8 mouse cellular contexts compared by ENCODE assay signal in genomic region chr2:47491874-47492539, GRCm38 (mm10).
DNase-seq lines count a peak whose midpoint lies in the region; ATAC-seq and TF ChIP-seq lines count a peak whose summit lies in the region.

No protein-coding gene starts in this region.

- no peaks in the 10 kb centered on the region for H3K4me1 ChIP-seq in midbrain, embryonic 11.5 days (ENCODE audit: control insufficient read depth, insufficient read depth, low read length)
- no peaks in the 10 kb centered on the region for H3K4me1 ChIP-seq in midbrain, embryonic 10.5 days

- intact Hi-C loops in gastrocnemius, adult 2 months (cut with DNase I) = loop anchor here (5.0 kb wide), 1 partner anchor 1395 kb away; no protein-coding TSS in a partner anchor

- H3K9ac ChIP-seq in midbrain, embryonic 11.5 days (ENCODE audit: low read length) = no peak overlapping the region

- H3K27me3 ChIP-seq in midbrain, embryonic 11.5 days (ENCODE audit: control insufficient read depth, insufficient read depth, low read length) = no peaks in the 10 kb centered on the region
- no peaks in the 10 kb centered on the region for H3K27me3 ChIP-seq in midbrain, embryonic 10.5 days (ENCODE audit: low read depth, poor library complexity, severe bottlenecking)

- ATAC-seq in midbrain, embryonic 11.5 days (ENCODE audit: low FRiP score) = 0 out of 2 replicates have a peak, but pooled peaks have one; percentile 74

- DNase-seq in gastrocnemius, adult 2 months = peak; percentile 13
- no peak for DNase-seq in gastrocnemius, adult 8-10 months (ENCODE audit: low spot score in 2 of 2)
- peak; percentile 89 for DNase-seq in midbrain, embryonic 11.5 days (ENCODE audit: low spot score, missing footprints)
- DNase-seq in midbrain, embryonic 10.5 days (ENCODE audit: low spot score) = no peak
- peak; percentile 12 to 22 for DNase-seq in cerebellum, postnatal 36 days
- DNase-seq in induced T-regulatory cell, adult 2 months (ENCODE audit: low read depth) = peak; percentile 29
- peak; percentile 12 for DNase-seq in naive thymus-derived CD4-positive, alpha-beta T cell, adult 2 months (ENCODE audit: low read depth)
- no peak for DNase-seq in natural killer cell, adult 2 months (ENCODE audit: low spot score in 2 of 2)

- H3K9me3 ChIP-seq in midbrain, embryonic 11.5 days (ENCODE audit: control insufficient read depth, low read length) = no peaks in the 10 kb centered on the region
- H3K9me3 ChIP-seq in midbrain, embryonic 10.5 days (replicated peaks) = no peaks in the 10 kb centered on the region

- WGBS in midbrain, embryonic 11.5 days = 21% methylated on average over 5 of the region's 5 CpGs
- 24% methylated on average over 5 of the region's 5 CpGs for WGBS in midbrain, embryonic 10.5 days

- H3K36me3 ChIP-seq in midbrain, embryonic 11.5 days (ENCODE audit: control insufficient read depth, insufficient read depth, low read length) = no peaks in the 10 kb centered on the region
- H3K36me3 ChIP-seq in midbrain, embryonic 10.5 days = no peaks in the 10 kb centered on the region

- no peak overlapping the region for H3K4me3 ChIP-seq in gastrocnemius, adult 2 months
- H3K4me3 ChIP-seq in midbrain, embryonic 11.5 days (ENCODE audit: low read depth, low read length) = no peak overlapping the region
- no peak overlapping the region for H3K4me3 ChIP-seq in midbrain, embryonic 10.5 days

- no peak overlapping the region for H3K4me2 ChIP-seq in midbrain, embryonic 11.5 days

- H3K27ac ChIP-seq in gastrocnemius, adult 2 months = no peak overlapping the region
- no peak overlapping the region for H3K27ac ChIP-seq in midbrain, embryonic 11.5 days (ENCODE audit: low read depth, low read length)
- H3K27ac ChIP-seq in midbrain, embryonic 10.5 days (replicated peaks) = no peak overlapping the region

- peak; percentile 61 for TF ChIP-seq CTCF in gastrocnemius, adult 2 months (IDR thresholded peaks at IDR 0.05)

Comparison
In these comparisons a context has a peak if more than half of its experiments do, and no peak if none do; other contexts are left out.
1. DNase-seq: peak in gastrocnemius, adult 2 months (single experiment), midbrain, embryonic 11.5 days (single experiment), cerebellum, postnatal 36 days (2 of 2), induced T-regulatory cell, adult 2 months (single experiment) and naive thymus-derived CD4-positive, alpha-beta T cell, adult 2 months (single experiment); none in gastrocnemius, adult 8-10 months (0 of 2), midbrain, embryonic 10.5 days (single experiment) and natural killer cell, adult 2 months (0 of 2).